Mouse (Mus musculus) cerebellum, postnatal 36 days (tissue): ENCODE measurements around the gene 0610040J01Rik.

Source experiments
- DNase-seq, 2 experiments: peaks; one replicate each; pipeline ENCODE4 v3.0.0; 2021 to 2022; ENCODE audit warnings: mixed read lengths in 2 of 2

0610040J01Rik gene

DNA sequence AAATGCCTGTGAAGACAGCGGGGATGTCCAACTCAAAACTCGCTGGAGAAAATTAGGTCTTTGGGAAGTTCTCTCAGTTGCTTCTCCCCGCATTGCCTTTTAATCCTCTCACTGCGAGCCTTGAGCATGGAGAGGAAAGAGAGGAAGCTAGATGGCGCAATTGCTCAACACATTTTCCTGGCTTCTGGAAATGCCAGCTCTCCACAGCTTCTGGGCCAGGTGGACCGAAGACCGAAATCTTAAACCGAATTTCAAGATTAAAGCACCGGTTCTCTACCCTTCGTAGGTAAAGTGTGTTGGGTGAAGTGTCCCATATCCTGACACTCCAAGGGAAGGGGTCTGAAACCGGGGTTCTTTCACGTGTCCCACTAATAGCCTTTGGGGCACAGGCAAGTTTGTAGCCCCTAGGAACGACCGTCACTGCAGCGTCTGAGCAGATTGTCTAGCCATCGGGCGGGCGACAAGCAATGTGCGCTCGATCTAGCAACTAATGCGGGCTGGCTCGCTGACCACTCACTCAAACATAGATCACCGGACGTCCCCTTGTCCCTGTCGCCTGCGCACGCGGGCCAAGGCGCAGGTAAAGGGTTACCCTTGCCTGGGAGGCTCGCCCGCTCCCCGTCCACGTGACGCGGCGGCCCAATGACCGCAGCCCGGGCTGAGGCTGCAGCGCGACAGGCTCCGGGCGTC, at the start of gene 0610040J01Rik:
0610040J01Rik (plus strand) TSS at position 545 of the 690 bp plus-strand sequence.
- DNase-seq, result peak; percentile 18 to 34

GRCm38 (mm10) chr5:63765886-63766285, 46.3 kb upstream of the 0610040J01Rik start:
- no peak for DNase-seq

- peak; percentile 4 to 7 for DNase-seq
Observed at GRCm38 (mm10) chr5:63766715-63767114, 45.4 kb upstream of the 0610040J01Rik start.

GRCm38 (mm10) chr5:63767464-63767863, 44.7 kb upstream of the 0610040J01Rik start:
- no peak for DNase-seq

DNA sequence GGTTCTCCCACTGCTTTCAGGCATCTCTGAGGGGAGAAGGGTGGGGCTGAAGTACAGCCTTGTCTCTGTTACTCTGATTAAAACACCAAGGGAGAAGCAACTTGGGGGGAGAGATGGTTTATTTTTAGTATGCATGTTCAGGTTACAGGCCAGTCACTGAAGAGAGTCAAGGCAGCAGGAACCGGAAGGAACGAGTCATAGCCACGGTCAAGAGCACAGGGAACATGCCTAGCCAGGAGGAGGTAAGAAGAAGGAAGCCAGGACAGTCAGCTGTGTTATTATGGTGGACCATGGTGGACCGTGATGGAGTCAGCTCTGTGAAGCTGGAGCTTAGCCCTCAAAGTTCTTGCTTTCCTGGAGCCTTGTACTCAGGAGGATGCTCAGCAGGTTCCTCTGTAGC, 43.9 kb upstream of the 0610040J01Rik start:
- DNase-seq, result no peak

DNA sequence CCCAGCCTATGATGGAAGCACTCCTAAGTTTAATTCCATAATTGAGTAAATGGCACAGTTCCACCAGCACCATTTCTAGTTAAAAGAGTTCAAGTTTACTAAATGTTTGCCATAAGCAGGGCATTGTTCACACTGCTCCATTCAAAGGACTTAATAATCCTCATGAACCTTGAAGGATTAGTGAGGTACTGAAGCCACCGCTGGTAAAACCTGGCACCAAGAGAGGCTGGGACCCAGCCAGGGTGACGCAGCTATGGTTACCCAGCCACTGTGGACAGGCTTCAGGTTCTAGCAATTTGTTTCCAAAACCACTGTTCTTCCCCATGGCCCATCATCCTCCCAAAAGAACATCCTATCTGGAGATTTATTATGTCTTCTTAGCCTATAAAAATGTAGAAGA, 39.2 kb upstream of the 0610040J01Rik start:
- no peak for DNase-seq

GRCm38 (mm10) chr5:63773603-63774002, 38.6 kb upstream of the 0610040J01Rik start:
- DNase-seq, result no peak

- no peak for DNase-seq
Observed at GRCm38 (mm10) chr5:63788156-63788826, 23.9 kb upstream of the 0610040J01Rik start.

GRCm38 (mm10) chr5:63812509-63812865, 324 bp downstream of the 0610040J01Rik start:
- DNase-seq, result no peak

DNA sequence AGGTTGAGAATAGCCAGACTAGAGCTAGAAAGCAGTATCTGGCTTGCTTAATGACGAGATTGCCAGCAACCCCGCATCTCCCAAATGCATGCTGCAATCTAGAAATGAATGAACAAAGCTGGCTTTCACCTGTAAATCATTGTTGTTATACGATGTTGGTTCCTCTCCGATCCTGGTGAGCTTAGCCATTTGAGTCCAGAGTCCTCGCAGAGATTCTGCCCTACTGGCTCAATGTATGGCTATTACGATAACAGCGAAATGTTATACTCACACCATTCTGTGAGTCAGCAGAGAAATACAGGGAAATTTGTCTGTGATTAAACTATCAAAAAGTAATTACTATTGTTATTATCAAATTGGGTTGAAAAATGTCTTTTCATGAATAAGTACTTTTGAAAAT, 4.5 kb downstream of the 0610040J01Rik start:
- DNase-seq, result no peak

DNA sequence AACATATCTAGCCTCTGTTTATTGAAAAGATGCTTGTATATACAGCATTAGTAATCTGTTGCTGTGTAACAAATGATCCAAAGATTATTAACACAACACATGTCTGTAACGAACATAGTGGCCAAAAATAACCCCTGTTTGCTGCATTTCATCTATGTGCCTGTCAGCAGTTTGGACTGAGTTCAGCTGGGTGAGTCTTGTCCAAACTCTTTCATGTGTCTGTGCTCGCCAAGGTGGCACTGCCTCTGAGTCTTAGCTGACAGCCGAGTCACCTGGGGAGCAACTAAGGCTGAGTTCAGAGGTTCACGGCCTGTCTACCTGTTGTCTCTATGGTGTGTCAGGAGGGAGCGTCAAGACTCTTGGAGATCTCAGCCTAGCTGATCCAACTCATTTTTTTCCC, 5.1 kb downstream of the 0610040J01Rik start:
- no peak for DNase-seq

DNA sequence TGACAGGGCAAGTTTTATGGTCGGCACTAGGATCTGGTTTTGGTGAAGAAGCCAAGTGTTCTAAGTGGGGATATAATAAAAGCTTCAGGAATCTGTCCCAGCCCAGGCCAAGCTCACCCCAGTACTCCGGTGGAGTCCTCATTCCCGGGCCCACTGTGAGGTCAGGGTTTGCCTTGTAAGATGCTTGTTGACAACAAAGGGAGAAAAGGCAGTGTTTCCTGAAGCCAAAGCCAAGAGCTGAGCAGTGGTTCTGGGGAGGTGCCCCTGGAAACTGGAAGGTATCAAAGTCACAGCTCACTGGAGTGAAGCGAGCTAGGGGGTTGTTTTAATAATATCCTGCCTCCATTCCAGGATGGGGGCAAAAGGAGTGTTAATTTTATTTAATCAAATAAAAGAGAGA, 6.8 kb downstream of the 0610040J01Rik start:
- DNase-seq, result no peak

GRCm38 (mm10) chr5:63819519-63819918, 7.4 kb downstream of the 0610040J01Rik start:
- DNase-seq, result no peak

DNA sequence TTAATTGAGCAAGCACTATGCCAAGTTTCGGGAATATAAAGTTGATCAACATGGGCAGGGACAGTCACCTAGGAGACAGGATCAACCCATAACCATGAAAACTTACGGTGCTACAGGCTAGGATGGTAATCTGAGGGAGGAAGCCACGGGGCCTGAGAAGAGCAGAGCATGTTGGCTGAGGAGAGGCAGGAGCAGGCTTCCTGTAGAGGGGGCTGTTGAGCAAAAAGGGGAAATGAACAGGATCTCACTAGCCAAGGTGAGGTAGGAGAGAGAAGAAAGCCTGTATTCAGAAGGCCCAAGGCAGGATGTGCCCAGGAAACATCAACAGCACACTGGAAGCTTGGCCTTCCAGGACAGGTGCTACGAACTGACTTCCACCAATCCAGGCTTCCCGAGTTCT, 9.0 kb downstream of the 0610040J01Rik start:
- DNase-seq, result no peak

DNA sequence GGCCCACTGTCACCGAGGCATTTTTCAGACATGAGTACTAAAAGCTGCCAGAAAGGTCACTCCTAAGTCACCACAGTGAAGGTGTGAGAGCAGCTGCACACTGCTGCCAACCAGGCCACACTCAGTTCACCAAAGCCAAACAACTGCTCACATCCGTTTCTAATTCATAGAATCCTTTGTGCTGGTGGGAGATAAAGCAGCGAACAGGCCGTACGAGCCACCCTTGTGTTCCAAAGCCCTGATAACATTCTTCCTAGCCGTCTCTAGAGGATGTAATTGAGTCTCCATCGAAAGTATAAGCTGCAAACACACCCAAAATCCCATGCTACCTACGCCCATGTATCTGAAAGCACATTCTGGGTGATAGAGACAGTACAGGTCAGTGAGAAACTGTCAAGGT, 9.7 kb downstream of the 0610040J01Rik start:
- DNase-seq, result no peak

DNA sequence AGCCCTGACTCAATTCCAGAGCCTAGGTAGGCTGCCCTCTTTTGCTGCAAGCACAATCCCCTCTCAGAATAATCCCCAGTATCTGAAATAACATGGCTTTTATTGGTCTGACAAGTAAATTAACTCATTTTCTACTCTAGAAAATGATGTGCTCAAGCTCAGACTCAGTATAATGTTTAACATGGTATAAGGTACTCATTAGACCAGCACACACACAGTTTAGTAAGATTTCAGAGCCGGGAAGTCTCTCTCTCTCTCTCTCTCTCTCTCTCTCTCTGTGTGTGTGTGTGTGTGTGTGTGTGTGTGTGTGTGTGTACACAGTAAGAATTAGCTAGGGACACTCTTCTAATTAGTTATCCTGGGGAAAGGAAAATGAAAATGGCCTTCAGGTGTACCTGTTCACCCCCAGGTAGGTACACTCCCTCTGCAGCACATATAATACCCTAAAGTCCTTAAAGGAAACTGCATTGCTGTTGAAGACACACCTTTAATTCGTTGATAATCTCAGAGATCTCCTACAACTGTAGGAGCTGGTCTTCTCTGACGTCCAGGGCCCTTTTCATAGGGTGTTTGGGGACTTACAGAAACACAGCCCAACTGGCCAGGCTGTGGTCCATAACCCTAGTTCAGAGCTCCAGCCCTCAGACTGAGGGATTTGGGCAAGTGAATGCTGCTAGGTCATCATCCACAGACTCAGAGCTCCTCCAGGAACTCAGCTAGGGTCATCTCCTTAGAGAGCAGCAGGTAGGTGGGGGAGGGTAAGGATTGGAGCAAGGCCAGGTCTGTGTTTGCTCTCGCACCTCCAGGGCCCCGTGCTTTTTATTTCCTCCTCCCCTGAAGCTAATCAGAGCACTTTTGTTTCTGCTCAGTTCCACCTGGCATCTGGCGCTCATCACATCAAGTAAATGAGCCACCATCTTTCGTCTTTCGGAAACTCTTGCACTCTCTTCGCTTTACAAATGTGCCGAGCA, 11.5 kb downstream of the 0610040J01Rik start:
- DNase-seq, result no peak

DNA sequence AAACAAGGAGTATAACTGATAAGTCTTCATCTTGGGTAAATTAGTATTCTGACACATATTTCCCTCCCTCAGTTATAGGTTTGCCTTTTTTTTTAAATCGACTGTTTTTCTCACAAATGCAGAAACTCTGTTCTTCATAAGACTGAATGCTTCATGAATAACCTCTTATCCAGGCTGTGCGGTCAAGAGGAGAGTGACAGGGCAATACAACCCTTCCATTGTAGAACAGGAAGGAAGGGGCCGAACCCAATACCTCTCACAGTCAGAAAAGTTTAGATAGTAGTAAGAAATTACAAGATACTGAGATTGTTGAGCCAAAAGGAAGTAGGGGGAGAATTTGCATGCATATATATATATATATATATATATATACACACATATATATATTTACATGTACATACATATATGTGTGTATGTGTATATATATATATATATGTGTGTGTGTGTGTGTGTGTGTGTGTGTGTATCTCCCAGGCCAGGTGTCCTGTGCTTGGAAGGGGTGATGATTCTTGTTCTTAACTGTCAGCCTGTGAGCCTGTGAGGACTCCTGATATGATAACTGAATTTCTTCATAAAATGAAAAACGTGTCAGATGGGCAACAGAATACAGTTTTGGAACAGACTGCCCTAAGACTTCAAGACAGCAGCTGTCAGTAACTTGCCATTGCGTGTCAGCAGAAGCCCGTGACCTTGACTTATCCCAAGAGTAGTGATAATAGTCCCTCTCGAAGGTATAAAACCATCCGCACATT, 12.6 kb downstream of the 0610040J01Rik start:
- no peak for DNase-seq

DNA sequence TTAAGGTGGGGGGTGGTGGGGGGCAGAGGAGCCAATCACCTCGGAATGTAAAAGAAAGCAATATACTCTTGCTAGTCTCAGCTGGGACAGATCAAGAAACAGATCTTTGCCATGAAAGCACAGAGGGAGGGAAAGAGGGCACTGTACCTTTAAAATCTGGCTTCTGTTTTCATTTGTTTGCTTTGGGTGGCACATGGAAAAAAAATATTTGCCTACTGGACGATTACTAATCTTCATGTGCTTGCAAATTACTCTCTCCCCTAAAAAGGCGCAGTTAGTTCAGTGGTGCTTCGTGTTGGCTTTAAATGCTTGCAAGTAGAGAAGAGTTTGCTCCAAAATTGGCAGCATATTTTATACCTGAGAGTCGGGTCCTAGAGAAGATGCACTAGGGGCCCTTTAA, 13.7 kb downstream of the 0610040J01Rik start:
- DNase-seq, result no peak

- no peak for DNase-seq
Observed at GRCm38 (mm10) chr5:63827006-63827405, 14.8 kb downstream of the 0610040J01Rik start.

GRCm38 (mm10) chr5:63827415-63828053, 15.4 kb downstream of the 0610040J01Rik start:
- no peak for DNase-seq

DNA sequence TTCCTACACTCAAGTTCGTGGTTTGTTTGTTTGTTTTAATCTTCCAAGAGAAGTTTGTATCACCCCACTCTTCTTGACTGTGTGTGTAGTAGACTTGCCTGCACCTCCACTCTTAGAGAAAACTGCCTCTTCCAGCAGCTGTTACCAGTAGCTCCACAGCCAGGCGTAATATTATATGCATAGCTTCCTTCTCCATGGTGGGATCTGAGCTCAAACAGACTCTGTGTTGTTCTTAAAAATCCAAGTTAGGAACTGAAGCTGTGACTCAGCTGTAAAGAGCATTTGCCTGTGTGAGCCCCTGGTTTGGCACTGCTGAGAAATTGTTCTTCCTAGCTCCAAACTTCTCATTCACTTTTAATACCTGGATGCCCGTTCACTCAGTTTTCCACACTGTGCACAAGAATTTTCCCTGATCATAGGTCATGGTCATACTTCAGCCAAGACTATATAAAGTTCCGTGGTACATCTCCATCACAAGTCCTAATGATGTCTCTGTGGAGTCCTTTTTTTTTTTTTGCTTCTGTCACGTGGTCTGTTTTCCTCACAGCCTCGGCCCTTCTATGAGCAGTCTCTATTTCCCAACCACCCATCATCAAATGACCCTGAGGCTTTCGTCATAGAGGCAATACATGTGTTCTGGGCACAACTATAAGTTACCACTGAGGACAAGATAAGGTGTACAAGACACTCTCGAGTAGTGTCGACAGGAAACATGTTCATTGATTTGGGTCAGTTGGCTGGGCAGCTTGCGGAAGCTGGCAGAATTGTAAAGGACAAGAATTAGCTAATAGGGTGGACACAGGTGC, 16.4 kb downstream of the 0610040J01Rik start:
- no peak for DNase-seq
